Mouse (Mus musculus): ENCODE measurements around the gene Gpr135.
"Not testable (repeated sequence)": the region's sequence is repeated elsewhere in the genome, so short reads cannot be mapped to it uniquely, and the experiment has no call there.

Gpr135 gene

DNA sequence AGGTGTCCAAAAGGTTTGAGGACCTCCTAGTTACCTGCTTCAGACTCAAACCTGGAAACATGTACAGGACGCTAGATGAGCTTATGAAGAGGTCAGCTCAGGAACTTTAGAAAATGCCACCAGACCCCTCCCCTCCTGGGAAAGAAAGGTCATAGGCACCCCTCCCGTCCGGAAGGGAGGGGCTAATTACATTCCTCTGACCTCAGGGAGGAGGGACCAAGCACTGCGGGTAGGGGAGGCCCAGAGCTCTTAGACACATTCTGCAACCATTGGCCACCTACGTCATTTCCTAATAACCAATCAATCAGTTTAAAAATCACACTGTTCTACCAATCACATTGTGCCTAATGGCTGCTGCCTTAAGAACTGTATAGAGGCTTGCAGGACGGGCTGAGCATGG, 18.4 kb downstream of the Gpr135 start:
- DNase-seq (ENCODE audit: low spot score in 2 of 2): no peak

DNA sequence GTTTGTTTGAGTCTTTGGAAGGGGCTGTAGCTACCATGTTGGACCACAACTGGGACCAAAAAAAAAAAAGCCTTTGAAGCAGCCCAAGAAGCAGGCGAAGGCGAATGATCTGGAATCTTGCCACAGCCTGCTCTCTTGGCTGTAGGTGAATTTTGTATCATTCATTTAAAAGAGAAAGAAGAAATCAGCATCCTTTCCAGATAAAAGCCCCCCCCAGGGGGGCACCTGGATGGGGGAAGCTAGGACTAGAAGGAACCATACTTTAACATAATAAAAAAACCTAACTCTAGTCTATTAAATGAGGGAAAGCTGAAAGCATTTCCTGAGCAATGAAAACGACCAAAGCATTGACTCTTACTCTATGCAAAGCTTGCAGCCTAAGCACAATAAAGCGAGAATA, 20.1 kb downstream of the Gpr135 start:
- no peak for DNase-seq (ENCODE audit: low spot score in 2 of 2)

DNA sequence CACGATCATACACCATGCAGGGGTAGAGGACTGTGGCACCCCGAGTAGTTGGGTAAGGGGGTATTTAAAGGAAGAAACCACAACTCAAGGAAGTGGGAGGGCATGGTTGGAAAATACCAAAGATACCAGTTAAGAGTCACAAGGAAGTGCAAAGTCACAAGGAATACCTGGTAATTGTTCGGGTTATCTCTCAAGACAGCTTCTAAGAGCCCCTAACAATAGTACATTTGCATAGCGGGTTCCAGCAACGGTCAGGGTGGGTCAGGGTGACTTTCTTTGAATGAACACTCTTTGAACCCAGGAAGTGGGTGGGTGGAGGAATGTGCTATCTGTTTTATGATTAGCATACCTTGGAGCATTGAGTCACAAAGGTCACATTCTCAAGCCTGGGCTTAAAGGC, 20.8 kb downstream of the Gpr135 start:
- DNase-seq (ENCODE audit: low spot score in 2 of 2): not testable (repeated sequence)

DNA sequence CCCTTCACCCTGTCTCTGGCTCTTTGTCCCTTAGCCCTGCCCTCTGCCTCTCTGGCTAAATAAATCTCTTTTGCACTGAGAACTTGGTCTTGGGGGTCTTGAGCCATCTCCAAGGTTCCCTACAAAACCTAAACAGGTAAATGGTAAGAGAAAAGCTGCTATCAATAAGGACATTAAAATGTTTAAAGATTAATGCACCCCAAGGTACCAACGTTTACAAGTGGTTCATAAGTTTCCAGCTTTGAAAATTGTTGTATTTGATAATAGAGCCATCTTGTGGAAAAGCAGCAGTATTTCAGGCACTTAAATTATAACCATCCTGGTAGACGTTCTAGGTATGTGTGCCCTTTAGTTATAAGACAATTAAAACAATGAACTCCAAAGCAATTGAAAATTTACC, 23.4 kb downstream of the Gpr135 start:
- DNase-seq (ENCODE audit: low spot score in 2 of 2): no peak

DNA sequence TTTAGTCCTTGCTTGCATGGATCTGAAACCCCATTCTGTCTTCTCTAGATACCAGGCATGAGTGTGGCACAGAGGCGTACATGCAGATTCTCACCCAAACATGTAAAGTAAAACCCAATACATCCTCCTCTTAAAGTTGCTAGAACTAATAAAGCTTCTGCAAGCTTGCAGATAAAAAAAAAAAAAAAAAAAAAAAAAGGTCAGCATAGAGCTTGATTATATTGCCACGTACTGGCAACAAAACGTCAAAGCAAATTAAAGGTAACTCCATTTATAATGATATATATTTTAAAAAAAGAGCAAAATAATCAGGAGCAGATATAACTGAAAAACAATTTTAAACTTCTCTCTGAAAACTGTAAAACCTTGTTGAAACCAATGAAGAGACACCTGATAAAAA, 29.7 kb downstream of the Gpr135 start:
- DNase-seq (ENCODE audit: low spot score in 2 of 2): no peak

DNA sequence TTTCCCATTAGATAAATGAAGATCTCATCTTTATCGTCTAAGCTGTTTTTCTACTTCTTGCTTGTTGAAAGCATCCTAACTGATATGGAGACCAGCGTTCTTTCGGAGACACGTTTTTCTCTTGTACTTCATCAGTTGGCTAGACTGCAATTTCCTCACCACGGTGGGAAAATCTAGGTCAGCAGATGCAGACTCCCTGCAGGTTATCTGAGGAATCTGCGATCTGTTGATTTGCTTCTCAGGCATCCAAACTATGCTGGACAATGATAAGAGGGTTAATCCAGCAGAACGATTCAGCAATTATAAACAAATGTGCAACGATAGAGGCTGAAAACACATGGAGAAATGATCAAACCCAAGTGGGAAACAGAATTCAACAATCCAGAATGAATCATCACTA, 31.4 kb downstream of the Gpr135 start:
- DNase-seq (ENCODE audit: low spot score in 2 of 2): no peak

DNA sequence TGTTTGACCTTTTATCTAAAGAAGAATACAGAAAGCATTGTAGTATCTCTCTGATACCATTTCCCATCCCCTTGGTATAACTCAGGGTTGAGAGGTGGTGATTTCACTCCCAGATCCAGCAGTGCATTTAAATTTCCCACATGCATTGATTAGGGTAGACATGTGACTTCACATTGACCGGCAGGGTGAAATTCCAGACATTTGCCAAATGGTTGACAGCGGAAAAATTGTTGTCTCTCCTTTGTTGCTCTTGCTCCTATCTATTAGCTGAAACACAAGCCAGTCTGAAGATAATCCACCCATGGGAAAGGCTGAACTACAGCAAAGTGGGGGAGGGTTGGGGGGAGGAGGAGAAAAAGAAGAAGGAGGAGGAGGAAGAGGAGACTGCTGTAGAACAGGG, 32.1 kb downstream of the Gpr135 start:
- DNase-seq (ENCODE audit: low spot score in 2 of 2): no peak

DNA sequence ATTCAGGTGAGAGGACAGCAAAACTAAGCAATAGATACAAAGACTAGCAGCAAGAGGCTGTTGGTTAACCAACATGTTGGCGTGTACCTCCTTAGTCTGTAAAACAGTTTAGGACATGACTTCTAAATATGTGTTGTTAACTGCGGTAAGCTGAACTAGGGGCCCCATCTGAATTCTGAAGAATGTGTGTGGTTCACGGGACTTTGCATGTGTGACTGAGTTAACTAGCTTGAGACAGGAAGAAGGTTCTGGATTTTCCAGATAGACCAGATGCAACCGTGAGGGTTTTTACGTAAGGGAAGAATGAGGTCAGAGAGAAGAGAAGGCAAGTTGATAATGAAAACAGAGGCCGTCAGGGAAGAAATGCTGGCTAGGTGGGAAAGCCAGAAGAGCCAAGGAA, 33.9 kb downstream of the Gpr135 start:
- DNase-seq (ENCODE audit: low spot score in 2 of 2): no peak

DNA sequence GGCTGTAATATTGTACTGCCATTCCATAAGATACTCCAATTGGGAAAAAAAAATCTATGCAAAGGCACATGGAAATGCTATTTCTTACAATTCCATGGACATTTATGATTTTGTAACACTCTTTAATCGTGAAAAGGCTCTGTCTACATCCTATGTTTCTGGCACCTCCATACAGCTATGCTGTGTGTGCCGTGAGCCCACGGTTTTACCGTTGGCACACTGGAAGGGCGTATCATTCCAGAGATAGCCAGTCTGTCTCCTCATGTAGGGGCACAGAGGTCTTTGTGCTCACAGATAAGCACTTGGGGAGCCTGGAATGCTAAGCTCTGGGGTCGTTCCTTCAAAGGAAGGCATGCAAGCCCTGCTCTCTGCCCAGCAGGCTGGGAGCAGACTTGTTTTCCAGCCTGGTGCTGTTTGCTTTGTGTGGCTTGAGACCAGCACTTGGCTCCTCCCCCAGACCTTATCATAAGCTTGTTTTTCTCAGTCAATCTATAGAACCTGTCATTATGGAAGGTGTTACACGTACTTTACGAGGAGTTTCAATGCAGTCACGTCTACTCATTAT, 34.7 kb downstream of the Gpr135 start:
- DNase-seq (ENCODE audit: low spot score in 2 of 2): no peak

DNA sequence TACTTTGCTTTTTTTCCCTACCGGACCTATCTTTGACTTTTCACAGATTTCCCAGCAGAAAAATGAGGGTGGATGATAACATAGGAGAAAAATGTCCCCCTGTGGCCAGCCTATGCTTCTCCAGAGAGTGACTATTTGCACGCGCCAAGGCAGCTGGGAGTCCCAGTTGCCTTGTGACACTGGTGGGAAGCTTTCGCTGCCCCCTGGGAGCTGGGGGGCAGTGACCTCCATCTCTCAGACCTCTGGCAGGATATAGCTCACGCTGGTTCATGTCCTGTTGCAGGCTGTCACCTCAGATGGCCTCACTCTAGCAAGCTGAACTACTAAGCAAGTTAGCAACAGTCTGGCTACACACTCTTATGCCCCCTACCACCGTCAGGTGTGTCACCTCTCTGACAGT, 39.1 kb downstream of the Gpr135 start:
- no peak for DNase-seq (ENCODE audit: low spot score in 2 of 2)

DNA sequence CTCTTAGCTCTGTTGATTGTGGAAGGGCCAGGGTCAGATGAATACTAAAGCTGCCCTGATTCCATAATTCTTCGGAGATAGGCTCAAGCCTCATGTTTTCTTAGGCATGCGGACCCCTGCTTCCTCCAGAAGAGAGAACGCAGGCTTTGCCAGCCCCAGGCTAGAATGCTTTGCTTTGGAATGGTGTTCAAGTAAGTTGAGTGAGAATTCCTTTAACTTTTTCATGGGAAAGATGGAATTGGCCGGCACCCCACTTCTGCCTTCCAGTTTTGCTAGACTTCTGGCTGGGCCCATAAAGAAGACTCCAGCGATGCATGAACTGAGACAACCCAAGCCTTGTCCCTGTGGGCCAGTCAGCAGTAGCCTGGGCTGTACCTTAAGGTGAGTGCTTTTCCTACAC, 39.8 kb downstream of the Gpr135 start:
- no peak for DNase-seq (ENCODE audit: low spot score in 2 of 2)

DNA sequence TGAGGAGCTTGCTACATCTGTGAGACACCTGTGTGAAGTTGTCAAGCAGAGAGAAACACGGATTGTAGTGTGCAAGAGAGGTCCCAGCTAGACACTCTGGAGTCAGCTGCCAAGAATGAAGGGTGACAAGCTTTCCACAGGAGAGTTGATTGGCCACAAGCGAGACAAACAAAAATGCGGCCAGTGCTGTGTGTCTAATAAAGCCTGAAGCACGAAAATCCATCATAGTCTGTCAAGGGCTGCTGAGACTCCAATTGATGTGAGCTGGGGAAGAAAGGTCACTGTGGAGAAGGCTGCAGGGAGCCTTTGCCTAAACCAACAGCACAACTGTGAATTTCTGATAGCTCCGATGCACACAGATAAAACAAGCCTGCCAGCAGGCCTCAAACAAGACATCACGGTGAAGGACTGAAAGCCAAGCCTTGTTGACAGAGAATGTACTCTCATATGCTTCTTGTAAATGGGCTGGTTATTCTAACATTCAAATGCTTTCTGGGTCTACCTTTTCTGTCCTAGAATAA, 45.6 kb downstream of the Gpr135 start:
- no peak for DNase-seq (ENCODE audit: low spot score in 2 of 2)

DNA sequence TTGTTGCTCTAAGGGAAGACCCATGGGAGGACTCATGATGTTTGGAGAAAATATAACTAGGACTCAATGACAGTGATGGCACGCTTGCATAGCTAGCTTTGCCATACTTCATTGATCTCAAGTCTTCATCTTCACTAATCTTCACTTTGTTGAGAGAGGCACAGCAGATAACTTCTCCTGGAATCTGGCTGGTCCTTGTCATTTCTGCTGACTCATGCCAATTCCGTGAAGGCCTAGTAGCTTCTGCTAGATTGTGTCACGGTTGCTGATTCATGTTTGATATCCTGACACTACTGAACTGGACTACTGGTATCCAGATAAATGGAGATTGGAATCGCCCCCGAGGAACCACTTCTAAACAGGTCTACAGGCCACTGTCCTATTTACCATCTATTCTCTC, 47.4 kb downstream of the Gpr135 start:
- no peak for DNase-seq (ENCODE audit: low spot score in 2 of 2)

DNA sequence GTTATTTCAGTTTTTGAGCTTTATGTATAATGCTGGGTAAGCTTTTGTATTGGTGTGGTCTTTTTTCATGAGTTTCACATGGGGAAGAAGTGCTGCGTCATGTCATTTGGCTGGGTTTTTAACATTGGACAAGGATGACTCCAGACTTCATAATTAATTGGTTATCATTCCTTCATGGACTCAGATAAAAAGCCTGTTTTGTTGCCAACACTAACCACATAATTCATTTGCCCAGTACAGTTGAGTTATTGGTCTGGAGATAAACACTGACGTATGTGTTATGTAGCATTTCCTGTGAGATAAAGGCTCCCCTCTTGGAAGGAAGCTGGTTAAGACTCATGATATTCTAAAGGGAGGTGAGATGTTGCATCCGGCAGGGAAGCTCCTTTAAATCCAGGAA, 48.1 kb downstream of the Gpr135 start:
- DNase-seq (ENCODE audit: low spot score in 2 of 2): no peak

DNA sequence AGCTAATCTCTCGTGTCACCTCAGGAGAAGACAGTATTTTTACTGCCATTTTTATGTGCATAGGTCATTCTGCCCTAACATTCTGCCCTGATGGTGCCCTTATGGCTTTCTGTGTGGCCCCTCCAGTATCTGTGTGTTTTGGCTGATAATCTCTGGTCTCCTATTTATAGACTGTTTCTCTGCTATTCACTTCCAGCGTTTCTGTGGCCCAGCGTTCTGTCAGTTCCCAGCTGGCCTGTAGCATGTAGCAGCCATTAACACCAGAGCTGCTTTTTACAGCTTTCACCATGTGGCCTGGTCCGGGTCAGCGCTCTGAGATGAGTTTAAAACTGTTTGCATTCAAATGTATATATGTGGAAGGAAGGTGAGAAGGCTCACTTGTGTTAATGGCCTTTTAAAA, 49.4 kb downstream of the Gpr135 start:
- no peak for DNase-seq (ENCODE audit: low spot score in 2 of 2)

DNA sequence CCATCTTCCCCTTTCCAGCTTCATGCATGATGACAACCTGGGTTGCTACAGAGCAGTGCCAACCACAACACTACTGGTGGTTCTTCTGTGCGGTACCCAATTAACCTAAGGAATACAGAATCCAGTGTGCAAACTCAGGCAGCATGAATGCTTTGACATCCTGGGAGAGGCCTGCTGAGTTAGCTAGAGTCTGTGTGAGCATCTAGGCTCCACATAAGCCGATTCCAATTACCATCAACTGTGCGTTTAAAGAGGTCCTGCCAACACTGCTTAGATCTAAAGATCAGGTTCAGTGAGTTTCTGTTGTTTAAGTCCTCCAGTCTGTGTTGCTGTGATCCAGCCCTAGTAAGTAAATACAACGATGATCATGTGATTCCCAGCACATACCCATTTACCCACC, 50.6 kb downstream of the Gpr135 start:
- no peak for DNase-seq (ENCODE audit: low spot score in 2 of 2)
